Mouse (Mus musculus): ENCODE measurements around the gene Nfu1.
A peak's percentile ranks its signal among the peaks of the same experiment; 100 is the strongest.

The Nfu1 gene

DNA sequence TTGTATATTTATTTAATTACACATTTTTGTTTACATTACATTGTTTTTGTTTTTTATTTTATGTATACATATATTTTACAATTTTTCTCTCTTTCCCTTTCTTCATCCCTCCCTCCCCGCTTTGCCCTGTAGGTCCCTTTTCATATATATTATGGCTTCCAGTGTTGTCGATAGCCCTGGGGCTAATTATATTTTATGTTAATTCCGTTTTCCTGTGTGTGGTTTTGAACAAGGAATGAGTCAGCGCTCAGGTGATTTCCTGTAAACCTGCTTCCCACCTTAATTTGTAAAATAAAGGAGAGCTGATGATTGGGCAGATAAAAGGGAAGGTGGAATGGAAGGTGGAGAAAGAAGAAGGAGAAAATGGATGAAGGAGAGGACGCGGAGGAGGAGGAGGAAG, at the start of gene Nfu1:
Gene Nfu1 (plus strand): TSS at position 350 of the 400 bp plus-strand sequence.
- no peak for DNase-seq (ENCODE audit: low read depth)

DNA sequence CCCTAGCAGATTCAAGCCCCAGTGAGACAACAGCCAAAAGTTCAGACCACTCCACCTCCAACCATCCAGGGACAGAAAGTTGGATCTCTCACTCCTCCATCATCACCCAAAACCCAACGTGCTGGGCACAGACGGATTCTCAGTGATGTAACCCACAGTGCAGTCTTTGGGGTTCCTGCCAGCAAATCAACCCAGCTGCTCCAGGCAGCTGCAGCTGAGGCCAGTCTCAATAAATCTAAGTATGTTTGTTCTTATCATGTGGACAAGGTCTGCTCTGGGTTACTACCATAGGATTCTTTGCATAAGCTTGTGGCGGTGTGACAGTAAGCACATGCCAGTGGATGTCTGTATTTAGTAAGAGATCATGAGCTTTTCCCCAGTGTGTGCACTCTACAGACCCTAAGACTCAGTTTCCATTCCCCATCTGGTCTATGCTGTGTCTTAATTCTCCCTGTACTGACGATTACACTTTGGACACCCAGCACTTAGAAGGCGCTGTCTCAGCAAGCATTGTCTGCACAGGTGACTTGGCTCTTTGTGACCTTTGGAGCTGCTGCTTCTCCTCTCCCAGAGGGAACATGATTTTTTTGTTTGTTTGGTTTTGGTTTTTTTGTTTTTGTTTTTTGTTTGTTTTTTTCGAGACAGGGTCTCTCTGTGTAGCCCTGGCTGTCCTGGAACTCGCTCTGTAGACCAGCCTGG, 44.9 kb upstream of the Nfu1 start:
- DNase-seq (ENCODE audit: low read depth) = no peak

DNA sequence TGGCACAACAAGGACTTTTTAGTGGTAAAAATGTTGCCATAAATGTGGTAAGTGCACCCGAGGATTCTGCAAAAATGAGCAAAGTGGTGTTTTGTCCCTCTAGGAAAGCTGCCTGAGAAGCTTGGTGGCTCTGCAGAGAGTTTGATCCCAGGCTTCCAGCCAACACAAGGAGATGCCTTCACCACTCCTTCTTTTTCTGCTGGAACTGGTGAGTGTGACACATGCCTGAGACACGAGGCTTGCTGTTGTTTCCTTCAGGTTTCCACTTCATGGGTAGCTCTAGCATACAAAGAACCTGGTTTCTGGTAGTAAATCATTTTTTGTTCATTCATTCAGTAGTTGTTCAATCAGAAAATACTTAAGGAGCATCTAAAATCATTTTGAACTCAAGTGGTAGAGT, 41.9 kb upstream of the Nfu1 start:
- no peak for DNase-seq (ENCODE audit: low read depth)

DNA sequence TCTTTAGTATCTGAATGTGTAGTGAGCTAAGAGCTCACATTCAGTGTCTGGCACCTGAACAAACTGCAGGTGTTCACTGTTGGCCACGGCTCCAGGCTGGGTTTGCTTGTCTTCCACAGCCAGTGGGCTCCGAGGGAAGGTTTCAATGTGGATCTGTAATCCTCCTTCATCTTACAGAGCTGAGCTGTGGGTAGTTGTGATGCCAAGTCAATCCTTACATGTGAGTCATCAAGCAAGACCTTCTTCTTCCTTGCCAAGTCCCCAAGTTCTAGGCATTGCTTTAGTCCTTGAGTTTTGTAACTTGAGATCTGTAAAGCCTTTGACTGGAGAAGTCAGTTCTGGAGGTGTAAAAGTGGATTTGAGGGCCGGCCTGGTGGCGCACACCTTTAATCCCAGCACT, 35.1 kb upstream of the Nfu1 start:
- no peak for DNase-seq (ENCODE audit: low read depth)

DNA sequence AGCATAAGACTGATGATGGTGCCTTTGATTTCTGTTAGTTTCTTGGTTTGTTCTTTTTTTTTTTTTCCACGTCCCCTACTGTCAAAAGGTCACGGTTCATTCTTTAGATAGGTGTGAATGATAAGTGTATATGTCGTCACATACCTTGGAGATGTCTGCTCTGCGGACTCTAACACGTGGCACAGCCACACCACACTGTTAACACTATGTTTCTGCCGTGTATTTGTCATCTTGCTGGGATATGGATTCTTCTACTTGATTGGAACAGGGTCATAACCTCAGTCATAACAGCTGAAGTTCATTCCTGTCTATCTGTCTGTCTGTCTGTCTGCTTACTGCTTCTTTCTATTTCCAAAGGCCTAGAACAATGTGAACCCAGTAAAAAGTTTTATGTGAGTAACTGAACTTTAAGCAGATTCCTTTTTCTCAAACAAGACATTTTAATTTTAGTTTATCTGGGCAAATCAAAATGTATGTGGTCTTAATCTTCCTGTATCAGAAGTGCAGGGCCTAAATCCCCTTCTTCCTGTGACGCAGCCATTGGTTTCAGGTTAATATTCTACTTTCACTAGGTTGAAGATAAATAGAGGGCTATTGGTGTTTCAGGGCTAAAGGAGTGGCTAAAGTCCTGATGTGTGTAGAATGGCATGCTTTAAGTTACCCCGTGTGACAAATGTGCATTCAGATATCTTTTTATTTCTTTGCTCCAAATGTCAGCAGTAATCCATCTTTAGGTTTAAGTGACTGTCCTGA, 30.7 kb upstream of the Nfu1 start:
- no peak for DNase-seq (ENCODE audit: low read depth)

DNA sequence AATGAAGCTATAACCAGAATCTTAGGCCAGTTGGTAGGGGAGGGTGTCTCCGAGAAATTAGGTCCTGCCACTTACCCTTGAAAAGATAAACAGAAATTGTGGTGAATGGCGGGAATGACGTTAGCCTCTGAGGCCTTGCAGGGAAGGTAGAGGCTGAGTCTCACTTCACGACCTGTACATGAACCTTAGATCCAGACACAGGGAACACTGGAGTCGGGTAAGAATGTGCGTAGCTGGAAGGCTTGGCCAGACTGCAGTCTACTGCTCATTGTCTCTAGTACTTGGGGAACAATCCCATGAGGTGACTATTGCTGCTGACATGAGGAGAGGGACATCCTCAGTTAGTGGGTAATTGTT, 30.1 kb upstream of the Nfu1 start:
- DNase-seq (ENCODE audit: low read depth) = no peak

DNA sequence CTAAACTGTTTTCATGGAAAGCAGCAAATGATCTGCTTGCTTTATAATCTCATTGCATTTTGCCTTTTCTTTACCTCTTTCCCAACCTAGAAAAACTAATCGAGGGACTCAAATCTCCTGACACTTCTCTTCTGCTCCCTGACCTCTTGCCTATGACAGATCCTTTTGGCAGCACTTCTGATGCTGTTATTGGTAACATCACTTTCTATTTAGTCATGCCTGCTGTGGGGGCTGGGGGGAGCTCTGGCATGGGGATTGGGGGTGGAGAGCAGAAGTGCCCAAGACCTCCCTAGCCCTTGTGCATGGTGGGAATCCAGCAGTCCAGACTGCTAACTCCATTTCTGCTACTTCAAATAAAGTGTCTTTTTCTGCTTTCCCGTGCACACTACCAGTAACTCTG, 27.8 kb upstream of the Nfu1 start:
- no peak for DNase-seq (ENCODE audit: low read depth)

DNA sequence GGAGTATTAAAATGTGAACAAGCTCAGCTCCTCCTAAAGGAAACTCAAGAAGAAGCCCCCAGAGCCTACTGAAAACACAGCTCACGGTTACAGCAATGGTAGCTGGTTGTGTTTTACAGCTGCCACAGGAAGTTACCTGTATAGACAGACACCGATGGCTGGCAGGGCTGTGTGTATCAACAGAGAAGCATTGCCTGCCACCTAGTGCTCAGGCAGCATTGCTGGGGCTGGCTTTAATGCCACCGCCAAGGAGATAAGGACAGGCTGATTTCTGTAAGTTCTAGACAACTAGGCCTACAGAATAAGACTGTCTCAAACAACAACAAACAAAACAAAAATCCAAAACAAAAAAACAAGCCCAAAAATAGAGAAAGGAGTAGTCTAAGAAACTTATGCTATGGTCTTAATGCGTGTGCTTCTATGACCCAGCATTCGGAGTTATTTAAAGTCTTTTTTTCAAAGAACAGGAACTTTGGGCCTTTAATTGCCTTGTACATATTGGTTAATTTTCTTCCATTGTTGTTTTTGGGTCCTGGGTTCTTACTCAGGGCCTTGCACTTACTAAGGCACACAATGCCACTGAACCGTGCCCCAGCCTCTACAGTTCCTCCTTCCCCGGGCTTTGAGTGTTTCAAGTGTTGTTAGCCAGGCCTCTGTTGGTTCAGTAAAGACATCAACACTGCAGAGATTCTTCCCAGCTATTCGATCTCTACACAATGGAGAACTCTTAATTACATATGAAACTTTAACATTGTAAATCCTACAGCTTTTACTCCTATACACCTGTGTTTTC, 23.5 kb upstream of the Nfu1 start:
- DNase-seq (ENCODE audit: low read depth) = no peak

DNA sequence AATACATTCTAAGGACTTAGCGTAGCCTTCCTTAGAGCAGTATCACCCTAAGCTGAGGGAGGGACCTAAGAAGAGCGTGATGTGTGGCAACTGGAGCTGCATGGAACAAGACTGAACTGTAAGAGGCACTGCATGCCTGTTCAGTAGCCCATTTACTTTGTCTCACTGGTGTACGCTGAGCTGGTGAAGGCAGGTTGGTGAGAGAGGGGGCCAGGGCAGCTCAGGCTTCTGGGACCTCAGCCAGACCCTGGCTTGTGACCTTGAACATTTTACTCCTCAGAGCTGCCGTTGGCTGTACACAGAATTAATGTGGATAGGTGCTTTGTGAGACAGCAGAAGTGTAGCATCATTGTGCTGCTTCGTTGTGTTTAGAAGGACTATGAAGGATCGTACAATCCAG, 19.5 kb upstream of the Nfu1 start:
- DNase-seq (ENCODE audit: low read depth) = no peak

DNA sequence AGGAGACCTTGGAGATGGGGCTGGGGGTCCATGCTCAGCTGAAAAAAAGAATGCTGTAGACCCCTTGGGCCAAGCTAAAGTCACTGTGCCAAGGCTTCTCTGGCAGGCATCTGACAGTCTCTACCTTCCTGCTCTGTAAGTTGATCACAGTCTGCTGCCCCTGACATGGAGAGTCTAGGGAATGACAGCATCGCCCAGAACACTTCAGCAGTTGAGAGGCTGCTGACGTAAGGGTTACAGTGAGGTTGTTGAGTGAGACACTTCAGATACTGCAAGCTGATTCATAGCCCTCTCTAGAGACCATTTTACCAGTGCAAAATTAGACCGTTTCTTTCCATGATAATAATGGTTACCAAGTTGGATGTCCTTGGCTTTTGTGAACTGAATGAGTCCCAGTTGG, 18.0 kb upstream of the Nfu1 start:
- DNase-seq (ENCODE audit: low read depth) = no peak

DNA sequence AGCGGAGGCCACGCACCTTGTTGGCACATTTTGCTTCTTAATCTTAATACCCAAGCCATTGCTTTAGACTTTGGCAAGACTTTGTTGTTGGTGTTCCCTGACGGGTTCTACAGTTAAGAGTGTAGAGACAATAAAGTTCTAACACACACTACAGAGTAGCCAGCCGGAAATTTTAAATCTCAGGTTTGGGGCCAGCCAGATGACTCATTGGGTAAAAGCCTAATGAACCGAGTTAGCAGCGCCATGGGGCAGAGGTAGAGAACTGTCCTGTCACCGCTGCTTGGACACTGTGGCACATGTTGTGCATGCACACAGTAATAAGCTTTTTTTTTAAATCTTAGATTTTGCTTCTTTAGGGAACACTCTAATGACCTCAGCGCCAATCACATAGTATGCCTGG, 16.7 kb upstream of the Nfu1 start:
- DNase-seq (ENCODE audit: low read depth) = no peak

DNA sequence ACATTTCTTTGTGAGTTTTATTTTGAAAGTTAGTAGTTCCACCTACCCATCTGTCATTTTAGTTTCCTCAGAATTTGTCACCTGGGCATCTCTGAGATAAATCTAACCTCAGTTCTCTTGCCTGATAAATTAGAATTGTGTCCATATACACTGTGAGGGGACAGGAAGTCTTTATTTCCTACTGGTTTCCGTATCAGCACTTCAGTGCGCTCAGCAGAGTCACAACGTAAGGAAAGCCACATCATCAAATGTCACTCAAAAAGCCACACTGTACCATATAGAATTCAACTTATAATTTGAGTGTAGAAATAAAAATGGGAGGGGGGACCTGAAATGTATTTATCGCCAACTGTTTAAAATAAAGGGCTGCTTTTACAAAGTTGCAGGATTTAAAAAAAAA, 14.8 kb upstream of the Nfu1 start:
- DNase-seq (ENCODE audit: low read depth) = no peak

DNA sequence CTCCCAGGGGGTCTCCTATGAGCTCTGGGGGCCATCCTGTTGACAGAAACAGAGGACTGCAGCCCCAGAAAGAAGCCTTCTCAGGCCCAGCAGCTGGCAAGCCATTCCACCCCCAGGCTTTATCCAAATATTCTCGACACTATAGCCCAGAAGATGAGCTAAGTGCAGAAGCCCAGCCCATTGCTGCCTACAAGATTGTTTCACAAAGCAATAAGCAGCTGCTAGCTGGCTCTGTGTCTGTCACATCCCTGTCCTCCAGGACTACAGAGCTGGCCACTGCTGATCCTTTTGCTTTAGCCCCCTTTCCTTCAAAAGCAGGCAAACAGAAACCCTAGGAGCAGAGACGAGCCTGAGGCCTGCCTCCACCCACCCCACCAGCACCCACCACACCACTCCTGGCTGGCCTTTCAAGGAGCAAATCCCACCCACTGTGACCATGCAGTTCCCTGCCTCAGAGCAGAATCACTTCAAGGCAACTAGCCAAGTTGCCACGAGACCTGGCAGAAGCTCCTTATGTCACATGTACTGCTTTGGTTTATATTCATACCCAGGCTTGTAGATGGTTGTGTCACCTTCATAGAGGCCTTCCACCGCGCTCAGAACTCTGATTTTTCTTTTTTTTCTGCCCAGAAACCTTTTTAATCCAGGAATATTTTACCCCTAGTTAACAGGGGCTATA, 12.3 kb upstream of the Nfu1 start:
- DNase-seq (ENCODE audit: low read depth) = no peak

DNA sequence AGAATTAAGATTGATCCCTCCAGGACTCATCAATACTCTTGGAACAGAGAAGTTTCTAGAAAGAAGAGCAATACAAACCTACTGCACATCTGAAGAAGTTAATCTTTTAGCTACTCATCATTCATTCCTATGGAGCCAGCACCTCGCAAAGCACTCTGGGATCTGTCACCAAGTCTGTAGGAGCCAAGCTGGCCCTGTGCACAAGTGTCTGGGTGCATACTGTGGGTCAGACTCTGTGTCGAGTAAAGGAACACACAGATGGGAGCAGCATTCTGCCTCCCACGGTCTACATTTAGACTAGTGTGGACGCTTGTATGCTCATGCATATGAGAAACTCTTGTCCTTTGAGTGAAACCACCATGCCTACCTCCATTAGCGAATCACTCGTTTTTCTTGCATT, 11.7 kb upstream of the Nfu1 start:
- DNase-seq (ENCODE audit: low read depth) = no peak

DNA sequence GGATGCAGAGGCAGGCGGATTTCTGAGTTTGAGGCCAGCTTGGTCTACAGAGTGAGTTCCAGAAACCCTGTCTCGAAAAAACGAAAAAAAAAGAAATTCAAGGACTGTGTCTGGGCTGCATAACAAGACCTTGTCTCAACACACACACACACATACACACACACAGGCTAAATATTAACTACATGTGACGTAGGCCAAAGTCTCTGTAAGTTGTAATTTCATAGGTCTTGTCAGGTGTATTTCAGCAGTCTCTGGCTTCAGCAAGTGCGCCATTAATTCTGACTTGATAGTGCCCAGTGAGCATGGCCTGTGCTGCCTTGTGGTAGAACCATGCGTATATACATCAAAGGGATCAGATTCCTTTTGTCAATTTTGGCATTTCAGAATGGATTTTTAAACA, 7.0 kb upstream of the Nfu1 start:
- no peak for DNase-seq (ENCODE audit: low read depth)

DNA sequence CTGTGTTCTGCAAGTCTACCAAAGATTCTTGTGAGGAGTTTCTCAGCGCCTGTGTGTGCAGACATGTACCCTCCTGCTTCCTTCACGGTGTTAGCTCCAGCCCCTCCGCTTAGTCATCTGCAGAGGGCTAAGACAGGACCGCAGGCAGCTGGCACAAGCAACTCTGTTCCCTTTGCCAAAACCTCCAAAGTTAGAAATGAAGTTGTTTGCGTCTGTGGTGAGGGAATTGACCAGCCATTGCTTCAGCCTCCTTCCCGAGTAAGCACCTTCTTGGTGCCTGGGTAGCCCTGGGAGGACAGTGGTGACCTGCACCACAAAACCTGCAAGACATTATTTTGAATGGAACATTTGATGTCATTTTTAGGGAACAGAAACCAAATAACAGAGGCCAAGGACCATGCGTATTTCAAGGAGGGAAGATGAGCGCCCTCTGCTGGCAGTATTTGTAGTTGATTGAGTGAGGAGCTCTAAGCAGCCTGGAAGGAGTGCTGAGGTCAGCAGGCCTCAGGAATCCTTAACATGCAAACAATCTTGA, 6.4 kb upstream of the Nfu1 start:
- DNase-seq (ENCODE audit: low read depth) = peak; percentile 91

DNA sequence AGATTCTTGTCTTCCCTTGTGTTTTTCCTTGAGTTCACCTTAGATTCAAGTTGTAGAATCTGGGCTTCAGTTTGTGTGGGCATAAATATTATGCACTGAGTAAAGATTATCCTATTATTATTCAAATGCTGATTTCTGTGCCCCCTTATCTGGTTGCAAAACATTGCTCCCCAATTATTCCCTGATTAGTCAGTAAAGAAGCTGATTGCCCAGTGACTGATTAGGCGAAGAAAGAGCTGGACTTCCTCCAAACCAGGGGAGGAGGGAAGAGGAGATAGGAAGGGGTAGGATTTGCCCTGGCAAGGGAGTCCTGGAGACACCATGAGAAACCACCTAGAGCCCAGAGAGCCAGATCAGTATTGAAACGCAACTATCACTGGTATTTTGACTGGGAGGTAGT, 4.9 kb upstream of the Nfu1 start:
- DNase-seq (ENCODE audit: low read depth) = no peak

DNA sequence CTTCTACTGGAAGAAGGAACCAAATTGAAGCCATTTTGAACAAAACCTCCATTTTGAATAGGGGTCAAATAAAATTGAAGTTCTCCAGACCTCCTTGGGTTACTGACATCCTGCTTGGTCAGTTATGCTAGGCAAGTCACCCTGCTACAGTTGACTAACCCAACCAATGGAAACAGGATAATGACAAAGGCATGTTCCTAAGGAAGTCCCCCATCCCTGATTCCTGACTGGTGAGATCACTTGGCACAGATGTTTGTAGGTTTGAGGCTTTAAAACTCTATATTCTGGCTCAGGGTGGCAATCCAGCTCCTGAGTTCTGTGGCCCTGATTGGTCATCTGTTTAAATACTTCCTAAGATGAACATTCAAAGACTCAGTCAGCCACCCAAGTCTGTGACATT, 3.5 kb upstream of the Nfu1 start:
- DNase-seq (ENCODE audit: low read depth) = no peak

DNA sequence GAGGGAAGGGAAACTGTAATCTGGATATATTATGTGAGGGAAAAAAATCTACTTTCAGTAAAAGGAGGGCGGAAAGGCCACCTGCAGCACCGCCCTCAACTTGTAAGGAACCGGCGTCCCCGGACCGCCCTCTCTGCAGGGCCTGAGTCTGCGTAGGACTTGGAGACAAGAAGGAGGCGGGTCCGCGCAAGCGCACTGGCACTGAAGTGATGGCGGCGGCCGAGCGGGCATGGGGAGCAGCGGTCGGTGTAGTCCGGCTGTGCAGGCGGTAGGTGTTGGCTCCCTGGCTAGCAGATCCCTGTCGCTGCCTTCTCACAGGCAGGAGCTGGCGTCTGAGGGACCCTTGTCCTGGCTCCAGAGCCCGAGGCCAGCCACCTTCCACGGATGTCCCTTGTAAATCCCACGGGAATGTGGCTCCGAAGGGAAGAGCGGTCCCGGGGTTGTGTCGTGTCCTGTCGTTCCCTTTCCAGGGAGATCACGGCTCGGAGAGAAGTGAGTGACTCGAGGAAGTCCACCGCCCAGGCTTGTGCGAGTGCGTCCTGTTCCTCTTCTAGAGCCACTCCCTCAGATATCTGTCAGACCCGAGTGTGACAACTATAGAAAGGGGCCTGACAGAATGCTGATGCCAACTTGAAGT, 774 bp downstream of the Nfu1 start:
- peak; percentile 89 for DNase-seq (ENCODE audit: low read depth)

DNA sequence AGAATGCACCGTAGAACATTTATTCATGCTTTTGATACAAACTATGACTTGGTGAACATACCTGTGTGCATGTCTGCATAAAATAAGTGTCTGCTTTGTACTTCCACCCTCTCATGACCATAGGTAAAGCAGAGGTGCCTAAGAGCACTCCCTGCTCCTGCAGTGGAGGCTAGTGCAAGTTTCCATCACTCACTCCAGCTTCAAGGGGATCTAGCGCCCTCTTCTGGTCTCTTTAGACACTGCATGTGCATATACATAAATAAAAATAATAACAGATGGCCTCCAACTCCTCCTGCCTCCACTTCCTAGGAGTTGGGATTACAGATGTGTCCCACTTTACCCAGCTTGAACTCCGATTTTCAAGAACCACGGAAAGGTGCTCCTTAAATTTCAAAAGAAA, 7.9 kb downstream of the Nfu1 start:
- DNase-seq (ENCODE audit: low read depth) = peak; percentile 74

DNA sequence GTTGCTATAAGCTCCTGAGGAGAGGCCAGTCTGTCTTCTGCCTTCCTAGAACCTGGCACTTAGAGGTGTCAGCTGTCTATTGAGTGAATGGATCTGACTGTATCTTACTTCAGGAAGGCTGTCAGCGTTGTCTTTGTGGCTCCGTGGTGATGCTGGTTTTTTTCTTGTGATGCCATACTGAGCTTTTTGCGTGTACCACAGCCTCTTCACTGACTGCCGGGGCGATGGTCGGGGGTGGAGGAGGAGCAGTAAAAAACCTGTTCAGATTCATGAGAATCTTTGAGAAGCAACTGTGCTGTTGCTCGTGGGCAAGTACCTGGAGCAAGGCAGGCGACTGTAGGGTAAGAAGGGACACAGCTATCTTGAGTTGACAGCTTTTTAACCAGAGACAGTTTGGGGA, 9.8 kb downstream of the Nfu1 start:
- no peak for DNase-seq (ENCODE audit: low read depth)

DNA sequence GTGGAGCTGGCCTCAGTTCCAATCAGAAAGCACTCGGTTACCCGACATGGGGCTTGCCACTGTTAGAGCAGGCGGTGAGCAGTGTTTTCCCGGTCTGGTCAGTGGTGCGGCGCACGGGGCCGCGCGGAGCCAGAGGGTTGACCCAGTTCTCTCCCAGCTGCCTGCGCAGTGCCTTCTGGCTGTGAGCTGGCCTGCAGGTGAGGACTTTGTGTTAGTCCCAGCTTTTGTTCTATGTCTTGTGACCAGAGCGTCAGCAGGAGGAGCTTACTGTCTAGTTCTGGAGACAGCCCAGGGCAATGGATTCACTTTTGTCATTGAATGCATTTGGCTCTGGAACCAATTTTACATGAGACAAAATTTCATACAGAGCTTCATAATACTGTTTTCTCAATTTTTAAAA, 12.8 kb downstream of the Nfu1 start:
- DNase-seq (ENCODE audit: low read depth) = no peak
